Mouse (Mus musculus) brain, embryonic 18.5 days (tissue): ENCODE measurements around the gene Vmn2r21.
"Not testable (repeated sequence)": the region's sequence is repeated elsewhere in the genome, so short reads cannot be mapped to it uniquely, and the experiment has no call there.

ENCODE experiments used
- DNase-seq: peaks from one replicate; pipeline ENCODE4 v3.0.0-alpha.2; 2012; ENCODE audit warnings: low read depth, low spot score

Gene Vmn2r21

GRCm38 (mm10) chr6:123533306-123533705 lies at the start of gene Vmn2r21:
Gene Vmn2r21, minus strand, starts transcription at chr6:123533406.
- DNase-seq, result not testable (repeated sequence)

GRCm38 (mm10) chr6:123574698-123575097 lies 41.5 kb upstream of the Vmn2r21 start:
- DNase-seq, result not testable (repeated sequence)

- DNase-seq, result not testable (repeated sequence)
These were observed 6.5 kb upstream of the Vmn2r21 start for GRCm38 (mm10) chr6:123539755-123540154.

DNA sequence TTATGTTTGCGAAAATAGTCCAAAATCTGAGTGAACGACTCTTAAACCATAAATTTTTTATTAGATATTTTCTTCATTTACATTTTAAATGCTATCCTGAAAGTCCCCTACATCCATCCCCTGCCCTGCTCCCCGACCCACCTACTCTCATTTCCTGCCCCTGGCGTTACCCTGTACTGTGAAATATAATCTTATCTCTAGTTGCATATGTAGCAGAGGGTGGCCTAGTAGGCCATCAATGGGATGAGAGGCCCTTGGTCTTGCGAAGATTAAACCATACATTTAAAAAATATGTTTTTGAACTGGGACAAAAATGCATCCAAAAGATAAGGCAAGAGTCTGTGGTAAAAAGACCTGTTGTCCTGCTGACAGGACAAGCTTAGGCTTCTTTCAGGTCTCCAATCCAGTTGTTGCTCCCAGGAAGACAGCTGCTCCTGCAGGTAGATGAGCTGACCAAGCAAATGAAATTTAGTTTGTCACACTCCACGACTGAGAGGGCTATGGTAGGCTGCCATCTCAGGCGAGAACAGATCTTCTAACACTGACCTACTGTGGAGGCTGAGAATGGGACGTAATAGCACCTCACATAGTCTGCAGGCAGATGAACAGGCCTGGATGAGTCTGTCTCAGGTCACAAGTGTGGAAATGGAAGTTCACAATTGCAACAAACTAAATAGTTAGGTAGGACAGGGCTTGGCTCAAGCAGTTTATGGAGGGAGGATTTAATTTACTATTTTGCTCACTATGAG lies 10.8 kb downstream of the Vmn2r21 start:
- not testable (repeated sequence) for DNase-seq

DNA sequence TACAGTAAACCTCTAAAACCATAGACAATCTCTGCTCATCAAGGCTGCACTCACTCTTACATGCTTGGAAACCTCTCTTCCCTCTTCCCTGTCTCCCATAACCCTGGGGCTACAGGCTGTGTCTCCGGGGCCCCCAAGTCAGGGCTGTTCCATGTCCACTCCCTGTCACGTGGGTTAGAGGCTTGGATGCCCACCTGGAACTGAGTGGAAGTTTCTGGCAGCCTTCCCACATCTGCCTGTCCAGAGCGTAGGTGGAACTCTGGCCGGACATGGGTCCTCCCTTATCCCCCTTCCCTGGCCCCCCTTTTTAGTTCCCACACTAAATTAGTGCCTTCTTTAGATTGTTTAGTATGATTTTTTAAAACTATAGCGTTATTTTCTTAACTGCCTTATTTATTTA lies 60.2 kb downstream of the Vmn2r21 start:
- not testable (repeated sequence) for DNase-seq

GRCm38 (mm10) chr6:123472458-123472987 lies 60.7 kb downstream of the Vmn2r21 start:
- not testable (repeated sequence) for DNase-seq

DNA sequence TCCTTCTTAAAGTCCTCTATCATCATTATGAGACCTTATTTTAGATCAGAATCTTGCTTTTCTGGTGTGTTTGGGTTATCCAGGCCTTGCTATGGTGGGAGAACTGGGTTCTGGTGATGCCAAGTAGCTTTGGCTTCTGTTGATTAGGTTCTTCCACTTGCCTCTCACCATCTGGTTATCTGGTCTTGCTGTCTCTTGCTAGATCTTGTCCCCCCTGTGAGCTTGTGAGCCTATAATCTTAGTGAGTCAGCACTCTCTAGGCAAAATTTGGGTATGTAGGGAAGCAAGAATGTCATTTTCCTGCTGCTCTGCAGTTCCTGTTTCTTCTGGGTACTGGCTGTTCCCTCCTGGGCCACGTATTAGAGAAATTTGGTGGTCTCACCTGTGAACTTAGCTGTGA lies 64.6 kb downstream of the Vmn2r21 start:
- DNase-seq, result not testable (repeated sequence)
